Mouse (Mus musculus): ENCODE results near the gene A3galt2. TPM values are rescaled to one million over a fixed set of nuclear protein-coding genes. Genes with fewer than 3 reads are reported as not detected.
A peak's percentile ranks its signal among the peaks of the same experiment; 100 is the strongest.

The A3galt2 gene
- polyA plus RNA-seq, 1 experiment from 2014 or later: 0.18 TPM

- no peaks in the 10 kb centered on the region for H3K9me3 ChIP-seq
- H3K36me3 ChIP-seq: peaks cover 16% of the 10 kb centered on the region
- H3K27me3 ChIP-seq: peaks cover 26% of the 10 kb centered on the region
- peak; percentile 56; the same call in 1 of the 2 replicates for ATAC-seq (ENCODE audit: insufficient number of reproducible peaks, insufficient read depth, low FRiP score, low TSS enrichment, low read depth)
- peak overlapping the region; percentile 97 for H3K4me3 ChIP-seq (replicated peaks)
- H3K9ac ChIP-seq (replicated peaks): peak overlapping the region; percentile 100
- peaks cover 40% of the 10 kb centered on the region for H3K4me1 ChIP-seq (replicated peaks)
- H3K4me2 ChIP-seq: peak overlapping the region; percentile 94
- peak overlapping the region; percentile 92 for H3K27ac ChIP-seq
- WGBS: under 1% methylated on average over 63 of the region's 65 CpGs
These were observed 27.3 kb upstream of the A3galt2 start for GRCm38 (mm10) chr4:128727721-128728430.

- Histone ChIP-seq H3K4me1 (replicated peaks) (peaks cover 44% of the 10 kb centered on the region), H3K36me3 (peaks cover 19% of the 10 kb centered on the region), H3K4me3 (replicated peaks) (peak overlapping the region; percentile 97), H3K4me2 (peak overlapping the region; percentile 94), H3K27me3 (peaks cover 20% of the 10 kb centered on the region), H3K9me3 (no peaks in the 10 kb centered on the region), H3K27ac (no peak overlapping the region; the same call in 1 of the 2 replicates), H3K9ac (replicated peaks) (peak overlapping the region; percentile 100)
- 2% methylated on average over 5 of the region's 5 CpGs for WGBS
- ATAC-seq (ENCODE audit: insufficient number of reproducible peaks, insufficient read depth, low FRiP score, low TSS enrichment, low read depth): no peak
These were observed 26.7 kb upstream of the A3galt2 start for GRCm38 (mm10) chr4:128728431-128728851.

- Histone ChIP-seq H3K27me3 (peaks cover 13% of the 10 kb centered on the region; the same call in 1 of the 2 replicates), H3K36me3 (peaks cover 25% of the 10 kb centered on the region), H3K9me3 (no peaks in the 10 kb centered on the region), H3K4me2 (peak overlapping the region; percentile 94), H3K4me3 (replicated peaks) (peak overlapping the region; percentile 97), H3K9ac (replicated peaks) (peak overlapping the region; percentile 100), H3K4me1 (replicated peaks) (peaks cover 51% of the 10 kb centered on the region), H3K27ac (0 out of 2 replicates have a peak overlapping the region, but pooled peaks have one; percentile 1)
- no peak for ATAC-seq (ENCODE audit: insufficient number of reproducible peaks, insufficient read depth, low FRiP score, low TSS enrichment, low read depth)
- WGBS: 29% methylated on average over 15 of the region's 15 CpGs
These were observed 26.0 kb upstream of the A3galt2 start for GRCm38 (mm10) chr4:128729033-128729708.

GRCm38 (mm10) chr4:128729709-128730037 lies 25.5 kb upstream of the A3galt2 start:
- no peak for ATAC-seq (ENCODE audit: insufficient number of reproducible peaks, insufficient read depth, low FRiP score, low TSS enrichment, low read depth)
- Histone ChIP-seq H3K9ac (replicated peaks) (peak overlapping the region; percentile 100), H3K36me3 (peaks cover 29% of the 10 kb centered on the region), H3K4me3 (replicated peaks) (peak overlapping the region; percentile 97), H3K4me2 (peak overlapping the region; percentile 94), H3K4me1 (replicated peaks) (peaks cover 56% of the 10 kb centered on the region), H3K9me3 (no peaks in the 10 kb centered on the region), H3K27ac (0 out of 2 replicates have a peak overlapping the region, but pooled peaks have one; percentile 1), H3K27me3 (peaks cover 9% of the 10 kb centered on the region; the same call in 1 of the 2 replicates)
- WGBS: 31% methylated on average over 5 of the region's 5 CpGs

DNA sequence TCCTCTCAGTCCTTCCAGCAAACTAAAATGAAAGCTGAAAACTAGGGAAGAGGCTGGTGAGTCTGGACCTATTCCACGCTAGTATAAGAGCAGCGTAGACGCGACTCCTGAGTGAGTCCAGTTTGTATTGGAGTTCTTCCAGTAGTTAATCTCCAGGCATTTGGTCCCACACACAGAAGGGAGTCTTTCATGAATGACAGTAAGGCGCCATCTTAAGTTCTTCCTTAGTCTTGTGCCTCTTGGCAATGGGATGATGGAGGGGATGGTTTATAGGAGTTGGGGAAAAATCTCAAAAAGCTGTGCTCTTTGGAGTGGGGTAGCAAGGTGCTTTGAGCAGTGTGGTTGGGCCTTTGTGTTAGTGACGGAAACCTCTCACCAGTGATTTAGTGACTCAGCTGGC lies 24.9 kb upstream of the A3galt2 start:
- Histone ChIP-seq H3K9ac (replicated peaks) (no peak overlapping the region), H3K27ac (no peak overlapping the region), H3K4me3 (replicated peaks) (peak overlapping the region; percentile 97), H3K9me3 (no peaks in the 10 kb centered on the region), H3K4me1 (replicated peaks) (peaks cover 62% of the 10 kb centered on the region), H3K27me3 (peaks cover 4% of the 10 kb centered on the region; the same call in 1 of the 2 replicates), H3K36me3 (peaks cover 32% of the 10 kb centered on the region), H3K4me2 (peak overlapping the region; percentile 94)
- 85% methylated on average over 6 of the region's 6 CpGs for WGBS
- no peak for ATAC-seq (ENCODE audit: insufficient number of reproducible peaks, insufficient read depth, low FRiP score, low TSS enrichment, low read depth)

GRCm38 (mm10) chr4:128732794-128733193 lies 22.4 kb upstream of the A3galt2 start:
- Histone ChIP-seq H3K36me3 (peaks cover 48% of the 10 kb centered on the region), H3K4me3 (replicated peaks) (no peak overlapping the region), H3K4me1 (replicated peaks) (peaks cover 74% of the 10 kb centered on the region), H3K9ac (replicated peaks) (no peak overlapping the region), H3K27me3 (no peaks in the 10 kb centered on the region), H3K27ac (no peak overlapping the region), H3K4me2 (no peak overlapping the region), H3K9me3 (no peaks in the 10 kb centered on the region)
- WGBS: 63% methylated on average over 5 of the region's 5 CpGs
- ATAC-seq (ENCODE audit: insufficient number of reproducible peaks, insufficient read depth, low FRiP score, low TSS enrichment, low read depth): no peak

- WGBS: 69% methylated on average over 6 of the region's 6 CpGs
- Histone ChIP-seq H3K27ac (no peak overlapping the region), H3K9me3 (no peaks in the 10 kb centered on the region), H3K9ac (replicated peaks) (peak overlapping the region; percentile 28; the same call in 1 of the 2 replicates), H3K27me3 (no peaks in the 10 kb centered on the region), H3K4me3 (replicated peaks) (no peak overlapping the region), H3K36me3 (peaks cover 55% of the 10 kb centered on the region), H3K4me1 (replicated peaks) (peaks cover 79% of the 10 kb centered on the region), H3K4me2 (peak overlapping the region; percentile 18; the same call in 1 of the 2 replicates)
- no peak for ATAC-seq (ENCODE audit: insufficient number of reproducible peaks, insufficient read depth, low FRiP score, low TSS enrichment, low read depth)
These were observed 21.7 kb upstream of the A3galt2 start for GRCm38 (mm10) chr4:128733496-128733895.

- WGBS: 59% methylated on average over 5 of the region's 5 CpGs
- H3K27ac ChIP-seq: 0 out of 2 replicates have a peak overlapping the region, but pooled peaks have one; percentile 41
- no peaks in the 10 kb centered on the region for H3K9me3 ChIP-seq
- no peaks in the 10 kb centered on the region for H3K27me3 ChIP-seq
- peaks cover 55% of the 10 kb centered on the region for H3K36me3 ChIP-seq
- peaks cover 72% of the 10 kb centered on the region for H3K4me1 ChIP-seq (replicated peaks)
- peak overlapping the region; percentile 4; the same call in 1 of the 2 replicates for H3K4me2 ChIP-seq
- no peak for ATAC-seq (ENCODE audit: insufficient number of reproducible peaks, insufficient read depth, low FRiP score, low TSS enrichment, low read depth)
- no peak overlapping the region for H3K4me3 ChIP-seq (replicated peaks)
- H3K9ac ChIP-seq (replicated peaks): peak overlapping the region; percentile 28; the same call in 1 of the 2 replicates
These were observed 20.9 kb upstream of the A3galt2 start for GRCm38 (mm10) chr4:128734217-128734616.

DNA sequence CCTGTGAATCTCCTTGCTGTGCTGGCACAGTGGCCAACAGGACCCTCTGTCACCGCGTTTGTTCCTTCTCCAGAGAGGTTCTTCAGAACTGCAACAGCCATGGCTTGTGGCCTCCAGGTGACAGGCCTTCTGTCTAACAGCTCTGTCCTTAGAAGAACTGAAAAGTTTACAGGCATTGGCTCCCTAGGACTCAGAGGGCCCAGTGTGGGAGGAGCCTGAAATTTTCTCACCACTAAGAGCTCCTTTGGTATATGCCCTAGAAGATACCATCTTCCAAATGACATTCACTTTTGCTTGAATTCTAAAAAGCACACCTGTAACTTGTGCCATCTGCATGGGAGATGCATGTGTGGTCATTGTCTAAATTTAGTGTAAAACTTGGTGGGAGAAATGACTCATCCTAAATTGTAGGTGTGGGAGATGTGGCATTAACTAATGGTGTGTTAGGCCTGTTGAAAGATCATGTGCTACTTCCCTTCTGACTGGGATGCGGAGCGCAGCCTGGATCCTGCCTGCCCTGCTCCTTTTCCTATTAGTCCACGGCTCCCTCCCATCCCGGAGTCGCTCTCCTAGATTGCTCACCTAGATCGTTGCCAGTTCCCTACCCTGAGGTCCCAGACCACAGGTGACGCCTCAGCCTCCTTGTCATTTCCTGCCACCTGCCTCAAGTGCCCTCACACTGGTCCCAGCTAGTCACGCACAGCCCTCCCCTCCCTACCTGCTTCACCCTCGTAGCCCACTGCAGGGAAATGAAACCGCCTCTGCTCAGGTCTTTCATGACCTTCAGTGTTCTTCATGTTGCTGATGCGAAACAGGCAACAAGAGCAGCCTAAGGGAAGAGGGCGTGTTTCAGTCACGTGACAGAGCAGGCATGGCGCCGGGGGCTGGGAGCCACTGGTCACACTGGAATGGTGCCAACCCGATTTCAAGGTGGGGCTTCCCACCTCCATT lies 20.2 kb upstream of the A3galt2 start:
- H3K9me3 ChIP-seq: no peaks in the 10 kb centered on the region
- no peak overlapping the region for H3K9ac ChIP-seq (replicated peaks)
- H3K36me3 ChIP-seq: peaks cover 55% of the 10 kb centered on the region
- peak overlapping the region; percentile 70 for H3K27ac ChIP-seq
- peaks cover 65% of the 10 kb centered on the region for H3K4me1 ChIP-seq (replicated peaks)
- H3K4me2 ChIP-seq: peak overlapping the region; percentile 19; the same call in 1 of the 2 replicates
- 0 out of 2 replicates have a peak overlapping the region, but pooled peaks have one; percentile 6 for H3K4me3 ChIP-seq (replicated peaks)
- 71% methylated on average over 18 of the region's 18 CpGs for WGBS
- no peaks in the 10 kb centered on the region for H3K27me3 ChIP-seq
- no peak for ATAC-seq (ENCODE audit: insufficient number of reproducible peaks, insufficient read depth, low FRiP score, low TSS enrichment, low read depth)

DNA sequence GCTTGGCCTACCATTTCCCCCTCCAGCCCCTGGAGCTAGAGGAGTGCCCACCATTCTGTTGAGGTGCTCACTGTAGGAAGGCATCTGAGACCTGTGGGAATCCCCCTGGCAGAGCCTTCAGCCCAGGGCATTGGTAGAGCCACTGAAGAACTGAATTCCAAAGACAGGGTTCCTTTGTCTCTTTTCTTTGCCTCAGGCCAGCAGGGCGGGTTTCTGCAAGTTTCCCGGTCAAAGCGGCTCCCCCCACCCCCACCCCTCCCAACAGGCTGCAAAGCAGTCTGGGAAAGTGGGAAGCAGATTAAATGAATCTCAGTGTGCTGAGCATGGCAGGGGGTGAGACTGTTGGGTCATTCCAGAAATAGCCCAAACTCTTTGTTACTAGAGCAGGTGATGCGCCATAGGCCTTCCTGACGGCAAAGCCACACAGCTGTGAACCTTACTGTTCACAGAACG lies 18.0 kb upstream of the A3galt2 start:
- no peaks in the 10 kb centered on the region for H3K27me3 ChIP-seq
- peaks cover 39% of the 10 kb centered on the region for H3K36me3 ChIP-seq
- WGBS: 38% methylated on average over 6 of the region's 6 CpGs
- 0 out of 2 replicates have a peak overlapping the region, but pooled peaks have one; percentile 6 for H3K4me3 ChIP-seq (replicated peaks)
- peak overlapping the region; percentile 36 for H3K4me2 ChIP-seq
- no peaks in the 10 kb centered on the region for H3K9me3 ChIP-seq
- no peak for ATAC-seq (ENCODE audit: insufficient number of reproducible peaks, insufficient read depth, low FRiP score, low TSS enrichment, low read depth)
- peaks cover 62% of the 10 kb centered on the region for H3K4me1 ChIP-seq (replicated peaks)
- H3K27ac ChIP-seq: peak overlapping the region; percentile 90
- 0 out of 2 replicates have a peak overlapping the region, but pooled peaks have one; percentile 34 for H3K9ac ChIP-seq (replicated peaks)
